Mouse (Mus musculus): ENCODE data around the gene Bmi1. TPM values are rescaled to one million over a fixed set of nuclear protein-coding genes. Genes with fewer than 3 reads are reported as not detected.

Gene Bmi1
- polyA plus RNA-seq, 1 experiment, result 5.2 TPM

DNA sequence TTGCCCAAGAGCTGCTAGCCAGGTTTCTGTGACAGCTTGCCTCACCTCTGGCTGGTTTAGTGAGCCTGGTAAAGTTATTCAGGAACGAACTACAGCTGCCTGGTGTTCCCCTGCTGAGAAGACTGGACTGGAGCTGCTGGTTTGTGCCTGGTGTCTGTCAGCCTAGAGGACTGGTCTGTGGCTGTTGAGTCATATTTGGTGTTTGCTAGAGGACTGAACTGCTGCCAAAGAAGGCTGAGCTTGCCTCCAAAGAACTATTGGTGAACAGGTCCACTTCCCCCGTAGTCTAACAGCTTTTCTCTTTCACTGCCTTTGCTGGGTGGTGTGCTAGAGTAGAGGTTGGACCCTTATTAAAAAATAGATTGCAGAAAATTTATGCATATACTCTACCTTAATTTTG is 36.3 kb downstream of the Bmi1 start:
- 65% methylated on average over 2 of the region's 2 CpGs for WGBS
- DNase-seq (ENCODE audit: low read depth, low spot score), result no peak

DNA sequence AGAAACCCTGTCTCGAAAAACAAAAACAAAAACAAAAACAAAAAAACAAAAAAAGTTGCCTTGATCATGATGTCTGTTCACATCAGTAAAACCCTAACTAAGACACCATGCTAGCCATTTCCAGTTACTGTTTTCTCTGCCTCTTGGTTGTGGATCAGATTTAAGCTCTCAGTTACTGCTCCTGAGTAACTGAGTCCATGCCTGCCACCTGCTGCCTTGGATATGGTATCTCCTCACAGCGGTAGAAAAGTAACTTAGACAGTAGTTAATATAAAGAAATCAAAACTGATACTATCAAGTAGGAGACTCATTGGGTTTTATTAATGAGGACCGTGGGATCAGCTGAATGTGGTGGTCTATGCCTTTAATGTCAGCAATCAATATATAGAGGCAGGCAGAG is 37.5 kb downstream of the Bmi1 start:
- no peak for DNase-seq (ENCODE audit: low read depth, low spot score)
- WGBS, result 76% methylated on average over 3 of the region's 3 CpGs

DNA sequence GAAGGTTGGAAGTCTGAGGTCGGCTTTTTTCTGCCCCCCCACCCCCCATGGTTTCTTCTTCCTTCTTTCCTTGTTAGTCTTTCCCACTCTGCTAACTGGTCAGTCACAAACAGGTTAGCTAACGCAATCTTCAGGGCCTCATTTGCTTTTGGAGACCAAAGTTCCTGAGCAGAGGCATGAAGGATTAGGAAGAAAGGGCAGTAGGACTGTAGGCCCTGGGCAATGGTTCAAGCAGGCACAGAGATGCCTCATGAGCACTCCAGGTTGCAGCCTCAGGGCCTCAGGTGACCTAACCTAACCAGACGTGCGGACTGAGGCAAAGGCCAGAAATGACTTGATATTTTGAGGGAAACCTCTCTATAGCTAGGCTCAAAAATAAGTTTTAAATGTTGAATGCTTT is 41.7 kb downstream of the Bmi1 start:
- WGBS, result 74% methylated on average over 4 of the region's 4 CpGs
- DNase-seq (ENCODE audit: low read depth, low spot score), result no peak

DNA sequence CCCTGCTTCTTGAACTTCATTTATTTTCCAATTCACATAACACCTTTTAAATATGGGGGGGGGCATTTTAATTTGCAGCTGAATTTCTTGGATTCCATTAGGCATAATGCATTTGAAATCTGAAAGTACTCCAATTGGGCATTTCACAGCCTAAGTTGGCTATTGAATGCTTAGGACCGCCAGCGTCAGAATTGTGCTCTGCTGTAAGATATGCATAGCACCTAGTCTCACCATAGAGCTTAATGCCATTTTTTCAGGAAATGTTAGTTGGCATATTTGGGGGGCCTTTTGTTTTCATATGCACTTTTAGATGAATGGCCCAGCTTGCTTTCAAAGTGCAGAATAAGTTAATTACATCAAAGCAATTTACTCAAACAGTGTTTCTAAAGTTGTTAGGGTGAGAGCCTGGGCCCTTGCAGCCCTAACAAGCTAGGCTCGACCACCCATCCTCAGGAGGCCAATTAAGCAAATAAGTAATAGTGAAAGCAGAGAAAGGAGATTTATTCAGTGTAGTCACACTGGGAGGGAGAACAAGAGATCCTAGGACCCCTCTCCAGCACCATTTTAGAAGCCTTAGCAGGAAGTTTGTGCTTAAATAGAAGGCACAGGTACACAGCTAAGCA is 45.5 kb downstream of the Bmi1 start:
- WGBS, result 69% methylated on average over 3 of the region's 3 CpGs

DNA sequence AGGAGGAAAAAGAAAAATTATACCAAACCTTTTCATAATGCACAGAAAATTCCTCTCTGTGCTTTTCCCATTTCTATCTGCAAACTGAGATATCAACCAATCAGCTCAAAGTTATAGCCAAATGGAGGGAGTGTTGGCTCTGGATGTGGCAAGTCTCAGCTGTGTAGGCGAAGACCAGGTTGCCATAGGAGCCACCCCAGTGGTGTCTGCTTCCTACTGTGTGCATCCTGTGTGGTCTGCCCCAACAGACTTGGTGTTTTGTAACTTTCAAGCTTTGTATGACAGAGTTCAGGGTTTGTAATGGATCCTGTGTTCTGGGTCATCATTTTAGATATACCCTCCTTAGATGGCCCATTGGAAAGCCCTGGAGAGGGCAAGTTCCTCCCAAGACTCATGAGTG is 47.6 kb downstream of the Bmi1 start:
- DNase-seq (ENCODE audit: low read depth, low spot score), result no peak
- 85% methylated on average over 1 of the region's 1 CpGs for WGBS

More for the DNA sequence above, 45.5 kb downstream of the Bmi1 start:
- no peak for DNase-seq (ENCODE audit: low read depth, low spot score)

DNA sequence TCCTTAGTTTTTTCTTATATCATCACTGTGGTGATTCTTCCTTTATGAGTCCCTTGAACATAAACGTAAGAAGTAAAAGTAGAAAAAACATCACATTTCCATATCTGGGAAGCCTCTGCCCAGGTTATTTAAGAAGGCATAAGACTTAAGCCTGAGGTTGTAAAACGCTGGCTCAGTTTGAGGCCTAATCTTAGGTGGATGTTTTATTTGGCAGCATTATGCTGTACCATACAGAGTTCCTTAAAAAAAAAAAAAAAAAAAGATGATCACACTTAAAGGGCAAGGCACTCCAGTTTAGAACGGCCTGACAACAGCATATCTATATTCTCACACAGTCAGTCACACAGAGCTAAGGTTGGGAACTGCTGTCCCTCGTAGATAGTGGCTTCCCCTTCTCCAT is 49.1 kb downstream of the Bmi1 start:
- no peak for DNase-seq (ENCODE audit: low read depth, low spot score)
- 34% methylated on average over 4 of the region's 4 CpGs for whole genome bisulfite sequencing

DNA sequence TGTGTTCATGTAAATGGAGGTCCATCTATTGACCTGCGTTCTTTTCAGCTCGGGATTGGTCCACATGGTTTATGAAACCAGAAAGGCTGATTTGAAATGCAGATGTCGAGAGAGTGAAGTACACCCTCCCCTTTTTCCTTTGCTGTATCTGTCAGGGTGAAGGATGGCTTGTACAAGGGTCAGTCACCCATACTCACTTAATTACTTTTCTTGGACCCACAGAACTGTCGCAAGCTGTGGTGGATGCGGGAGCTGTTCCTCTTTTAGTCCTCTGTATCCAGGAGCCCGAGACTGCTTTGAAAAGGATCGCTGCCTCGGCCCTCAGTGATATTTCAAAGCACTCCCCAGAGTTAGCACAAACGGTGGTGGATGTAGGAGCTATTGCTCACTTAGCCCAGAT is 54.9 kb downstream of the Bmi1 start:
- no peak for DNase-seq (ENCODE audit: low read depth, low spot score)
- 67% methylated on average over 9 of the region's 9 CpGs for WGBS

DNA sequence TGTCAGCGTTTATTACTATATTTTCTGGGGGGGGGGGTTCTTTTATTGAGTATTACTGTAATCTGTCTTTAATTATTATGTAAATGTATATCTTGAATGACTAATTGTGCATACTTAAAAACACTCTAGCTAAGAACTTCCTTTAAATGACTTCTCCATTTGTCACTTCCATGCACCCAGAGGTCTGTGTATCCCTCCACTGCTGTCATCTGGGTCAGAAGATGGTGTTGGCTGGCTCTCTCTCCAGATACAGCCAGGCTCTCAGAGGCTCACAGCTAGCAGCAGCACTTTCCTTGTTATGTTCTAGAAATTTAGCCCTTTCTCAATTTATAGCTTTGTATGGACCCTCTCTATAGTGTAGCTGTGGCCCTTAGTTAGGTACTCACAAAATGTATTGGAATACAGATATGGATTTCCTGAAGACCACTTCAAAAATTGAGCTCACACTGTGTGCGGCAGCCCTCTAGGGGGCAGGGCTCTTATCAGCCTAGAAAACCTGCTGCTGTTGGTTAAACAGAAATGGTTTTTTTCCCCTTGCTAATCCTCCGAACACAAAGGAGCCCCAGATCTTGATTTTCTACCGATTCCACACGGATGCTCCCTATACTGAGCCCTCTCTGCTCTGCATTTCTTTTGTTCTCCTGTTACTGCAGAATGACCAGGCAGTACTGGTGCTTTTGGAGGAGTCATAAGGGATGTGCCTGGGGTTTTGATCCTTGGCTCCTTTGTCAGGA is 57.7 kb downstream of the Bmi1 start:
- WGBS, result 48% methylated on average over 5 of the region's 5 CpGs
- DNase-seq (ENCODE audit: low read depth, low spot score), result no peak

Other genes starting within 250 kb of the Bmi1 start
- gene Commd3, start 4.6 kb upstream of the Bmi1 start, polyA plus RNA-seq (2012; rRNA removed), result 27.1 and 31.5 TPM in 2 replicates
- gene Spag6, start 17.0 kb downstream of the Bmi1 start, polyA plus RNA-seq (2012; rRNA removed), result 0.10 and 0.20 TPM in 2 replicates

Measured in large intestine, adult 2 months (tissue).